Mouse (Mus musculus) brain, embryonic 18.5 days (tissue): ENCODE data around the gene Zscan10.

Experiments used
- DNase-seq: peaks from one replicate; pipeline ENCODE4 v3.0.0-alpha.2; 2012; ENCODE audit warnings: low read depth, low spot score

Zscan10 gene

GRCm38 (mm10) chr17:23651363-23651762 is 50.7 kb downstream of the Zscan10 start:
- no peak for DNase-seq

GRCm38 (mm10) chr17:23653324-23653723 is 52.7 kb downstream of the Zscan10 start:
- DNase-seq: no peak

DNA sequence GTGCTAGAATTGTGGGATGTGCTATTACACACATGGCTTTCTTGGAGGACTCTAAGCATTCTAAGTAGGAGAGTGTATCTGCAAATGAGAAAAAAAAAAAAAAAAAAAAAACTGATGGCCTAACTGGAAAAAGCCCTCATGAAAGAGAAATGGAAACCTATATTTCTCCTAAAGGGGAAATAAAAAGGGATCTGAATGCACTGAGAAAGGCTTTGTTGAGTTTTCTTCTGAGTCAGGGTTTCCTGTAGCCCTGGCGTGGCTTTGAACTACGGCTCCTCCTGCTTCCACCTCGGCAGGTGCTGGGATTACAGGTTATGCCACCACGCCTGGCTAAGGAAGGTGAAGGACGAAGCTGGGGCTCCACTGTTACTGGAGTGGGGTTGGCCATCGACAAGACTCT is 53.3 kb downstream of the Zscan10 start:
- DNase-seq: no peak

DNA sequence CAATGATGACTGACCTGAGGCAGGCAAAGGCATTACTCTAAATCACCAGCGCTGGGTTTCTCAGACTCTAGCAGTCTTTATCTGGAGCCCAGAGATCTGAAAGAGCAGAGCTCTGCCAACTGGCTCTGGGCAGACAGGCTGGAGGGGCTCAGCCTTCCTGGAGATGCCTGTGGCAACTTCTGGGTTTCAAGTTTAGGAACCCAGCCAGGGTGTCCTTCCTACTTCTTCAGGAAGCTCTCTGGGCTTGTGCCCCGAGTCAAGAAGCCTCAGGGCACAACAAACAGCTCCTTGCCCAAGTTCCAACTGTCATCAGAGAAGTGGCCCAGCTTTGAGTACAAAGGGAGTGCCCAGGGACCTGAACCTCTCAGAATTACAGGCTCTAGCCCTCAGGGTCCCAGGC is 53.8 kb downstream of the Zscan10 start:
- DNase-seq: no peak

DNA sequence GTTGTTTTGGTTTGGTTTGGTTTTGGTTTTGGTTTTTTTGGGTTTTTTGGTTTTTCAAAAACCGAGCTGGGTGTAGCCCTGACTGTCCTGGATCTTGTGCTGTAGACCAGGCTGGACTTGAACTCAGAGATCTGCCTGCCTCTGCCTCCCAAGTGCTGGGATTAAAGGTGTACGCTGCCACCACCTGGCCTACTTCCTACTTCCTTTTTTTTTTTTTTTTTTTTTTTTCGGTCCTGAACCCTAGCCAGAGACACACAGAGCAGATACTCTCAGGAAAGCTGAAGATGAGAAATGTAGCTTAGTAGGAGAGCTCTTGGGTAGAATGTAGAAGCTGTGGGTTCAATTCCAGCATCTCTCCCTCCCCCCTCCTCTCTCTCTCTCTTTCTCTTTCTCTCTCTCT is 57.8 kb downstream of the Zscan10 start:
- DNase-seq: no peak

DNA sequence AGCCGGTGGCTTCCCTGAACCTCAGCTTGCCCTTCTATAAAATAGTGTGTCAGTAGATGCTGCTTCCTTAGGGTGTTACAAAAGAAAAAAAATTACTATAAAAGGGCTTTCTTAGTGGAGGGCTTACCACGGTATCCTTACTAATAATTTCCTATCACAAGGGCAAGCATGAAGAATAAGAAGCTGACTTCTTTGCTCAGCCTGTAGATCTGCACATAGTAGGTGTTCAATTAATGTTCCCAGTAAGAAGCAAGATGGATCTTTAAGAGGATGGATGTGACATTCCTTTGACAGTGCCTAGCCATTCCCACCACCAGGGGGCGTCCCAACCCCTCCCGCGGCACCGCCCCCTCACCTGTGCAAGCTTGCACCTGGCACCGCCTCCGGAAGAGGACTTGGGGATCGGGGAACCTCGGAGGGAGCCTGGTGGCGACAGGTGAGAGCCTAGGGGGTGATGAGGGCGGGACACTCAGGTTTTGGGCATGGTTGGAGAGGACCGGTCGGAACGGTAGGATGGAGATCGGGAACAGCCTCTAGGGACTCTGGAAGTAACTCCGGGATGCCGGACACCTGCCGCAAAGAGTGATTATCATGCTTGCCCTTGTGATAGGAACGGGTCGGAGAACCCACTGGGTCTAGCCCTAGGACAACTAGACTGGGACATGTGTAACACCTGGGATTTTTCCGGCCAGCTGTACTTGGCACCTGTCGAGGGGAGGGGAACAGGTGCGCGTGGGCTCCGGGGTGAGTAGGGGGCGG is 59.6 kb downstream of the Zscan10 start, which contains the start of gene Bicdl2:
TSS of gene Bicdl2 (plus strand) at position 390 of the 759 bp plus-strand sequence.
- DNase-seq: no peak
